Mouse (Mus musculus): Measurements from ENCODE around the gene Gm10203. TPM values are rescaled to one million over a fixed set of nuclear protein-coding genes. Genes with fewer than 3 reads are reported as not detected.
"Not testable (repeated sequence)": the region's sequence is repeated elsewhere in the genome, so short reads cannot be mapped to it uniquely, and the experiment has no call there.

Gm10203 gene
- polyA plus RNA-seq, 1 experiment from 2014 or later: not detected

DNA sequence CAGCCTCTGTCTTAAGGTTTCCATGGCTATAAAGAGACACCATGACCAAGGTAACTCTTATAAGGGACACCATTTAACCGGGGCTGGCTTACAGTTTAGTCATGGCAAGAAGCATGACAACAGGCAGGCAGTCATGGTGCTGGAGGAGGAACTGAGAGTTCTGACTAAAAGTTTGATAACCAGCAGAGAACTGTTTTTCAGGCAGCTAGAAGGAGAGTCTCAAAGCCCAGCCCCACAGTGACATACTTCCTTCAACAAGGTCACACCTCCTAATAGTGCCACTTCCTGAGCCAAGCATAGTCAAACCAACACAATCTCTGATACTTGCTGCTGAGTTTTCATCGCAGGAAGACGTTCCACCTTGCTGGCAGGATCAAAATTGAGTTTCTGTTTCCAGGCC is 9.0 kb downstream of the Gm10203 start:
- no peak for ATAC-seq
- peaks cover 18% of the 10 kb centered on the region; the same call in 1 of the 2 replicates for H3K4me1 ChIP-seq
- H3K4me2 ChIP-seq: no peak overlapping the region
- H3K4me3 ChIP-seq: no peak overlapping the region
- H3K9ac ChIP-seq: no peak overlapping the region
- H3K27ac ChIP-seq: no peak overlapping the region
- H3K36me3 ChIP-seq (ENCODE audit: poor library complexity, severe bottlenecking): no peaks in the 10 kb centered on the region
- 89% methylated on average over 3 of the region's 3 CpGs for WGBS
- H3K27me3 ChIP-seq: no peaks in the 10 kb centered on the region
- no peaks in the 10 kb centered on the region for H3K9me3 ChIP-seq (replicated peaks)

DNA sequence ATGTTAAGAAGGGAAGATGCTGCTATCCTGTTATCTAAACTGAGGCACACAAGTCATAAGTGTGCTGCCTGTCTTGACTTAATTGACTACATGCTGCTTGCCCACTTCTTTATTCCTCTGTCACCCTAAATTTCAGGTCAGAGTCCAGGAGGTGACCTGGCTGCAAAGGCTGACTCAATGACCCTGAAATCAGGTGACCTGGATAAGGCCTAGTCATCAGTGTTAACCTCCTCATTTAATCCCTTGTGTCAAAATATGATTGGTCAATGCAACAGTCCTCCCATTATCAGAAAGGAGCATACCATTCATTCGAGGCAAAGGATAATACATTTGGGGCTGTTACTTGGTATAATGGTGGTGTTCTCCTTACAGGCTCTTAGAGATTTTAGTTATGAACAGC is 9.5 kb downstream of the Gm10203 start, which contains the start of gene Etfbkmt:
Gene Etfbkmt (plus strand): TSS at position 379 of the 400 bp plus-strand sequence.
- no peaks in the 10 kb centered on the region for H3K27me3 ChIP-seq
- H3K4me2 ChIP-seq: no peak within 1 kb of the TSS
- no peak within 1 kb of the TSS for H3K9ac ChIP-seq
- H3K4me1 ChIP-seq: peaks cover 14% of the 10 kb centered on the region; the same call in 1 of the 2 replicates
- no peaks in the 10 kb centered on the region for H3K36me3 ChIP-seq (ENCODE audit: poor library complexity, severe bottlenecking)
- H3K4me3 ChIP-seq: no peak within 1 kb of the TSS
- H3K27ac ChIP-seq: no peak within 1 kb of the TSS
- 76% methylated on average over 1 of the region's 1 CpGs for WGBS
- no peaks in the 10 kb centered on the region for H3K9me3 ChIP-seq (replicated peaks)
- no peak for ATAC-seq

DNA sequence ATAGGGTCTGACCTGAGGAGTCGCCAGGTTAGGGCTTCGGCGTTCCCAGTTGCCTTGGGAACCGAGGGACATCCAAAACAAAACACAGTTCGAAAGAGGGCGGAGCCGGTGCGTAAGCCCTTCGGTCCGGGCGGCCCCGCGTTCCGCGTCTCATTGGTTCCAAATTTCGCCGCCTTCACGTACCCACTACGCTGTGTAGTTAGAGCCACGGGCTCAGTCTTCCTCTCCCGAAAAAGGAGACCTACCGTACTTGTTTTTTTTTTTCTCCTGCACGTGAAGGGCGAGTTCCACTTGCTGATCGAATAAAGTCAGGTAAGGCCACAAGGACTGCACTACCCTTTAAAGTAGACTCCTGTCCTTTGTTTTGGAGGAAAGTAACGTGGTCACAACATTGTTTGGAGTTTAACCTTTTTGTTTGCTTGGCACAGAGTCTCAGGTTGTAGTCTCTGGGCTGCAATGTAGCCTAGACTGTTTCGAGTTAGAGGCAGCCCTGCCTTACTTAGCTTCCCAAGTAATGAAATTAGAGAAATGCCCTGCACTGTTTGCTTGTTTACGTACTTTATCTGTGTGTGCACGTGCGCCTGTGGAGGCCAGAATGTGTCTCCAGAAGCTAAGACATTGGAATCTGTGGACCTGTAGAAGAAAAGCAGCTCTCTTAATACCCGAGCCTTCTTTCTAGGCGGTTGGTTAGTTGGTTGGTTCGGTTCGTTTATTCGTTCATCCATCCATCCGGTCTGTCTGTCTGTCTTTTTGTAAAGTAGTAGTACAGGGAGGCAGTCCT is 11.6 kb downstream of the Gm10203 start:
- 6% methylated on average over 36 of the region's 36 CpGs for WGBS
- Histone ChIP-seq H3K4me2 (peak overlapping the region; percentile 67), H3K27ac (no peak overlapping the region), H3K9me3 (replicated peaks) (no peaks in the 10 kb centered on the region), H3K36me3 (ENCODE audit: poor library complexity, severe bottlenecking) (0 out of 2 replicates have a peak, but pooled peaks cover 8% of the 10 kb centered on the region), H3K4me1 (peaks cover 14% of the 10 kb centered on the region; the same call in 1 of the 2 replicates), H3K27me3 (no peaks in the 10 kb centered on the region), H3K4me3 (peak overlapping the region; percentile 45), H3K9ac (peak overlapping the region; percentile 61)
- ATAC-seq: peak; percentile 96

DNA sequence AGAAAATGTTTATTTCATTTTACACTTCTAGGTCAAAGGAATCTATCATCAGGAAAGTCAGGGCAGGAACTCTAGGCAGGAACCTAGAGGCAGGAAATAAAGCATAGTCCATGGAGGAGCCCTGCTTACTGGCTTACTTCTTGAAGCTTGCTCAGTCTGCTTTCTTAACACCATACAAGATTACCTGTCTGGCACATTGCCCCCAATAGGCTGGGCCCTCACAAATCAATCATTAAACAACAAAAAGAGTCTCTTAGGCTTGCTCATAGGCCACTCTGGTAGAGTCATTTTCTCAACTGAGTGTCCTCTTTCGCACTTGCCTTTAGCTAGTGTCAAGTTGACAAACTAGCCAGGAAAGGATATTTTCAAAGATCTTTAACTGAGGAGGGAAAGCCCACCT is 15.2 kb downstream of the Gm10203 start:
- H3K9ac ChIP-seq: no peak overlapping the region
- H3K9me3 ChIP-seq (replicated peaks): no peaks in the 10 kb centered on the region
- no peak overlapping the region for H3K4me3 ChIP-seq
- ATAC-seq: no peak
- no peak overlapping the region for H3K4me2 ChIP-seq
- 97% methylated on average over 1 of the region's 1 CpGs for WGBS
- no peak overlapping the region for H3K27ac ChIP-seq
- 0 out of 2 replicates have a peak, but pooled peaks cover 8% of the 10 kb centered on the region for H3K36me3 ChIP-seq (ENCODE audit: poor library complexity, severe bottlenecking)
- H3K27me3 ChIP-seq: no peaks in the 10 kb centered on the region
- peaks cover 14% of the 10 kb centered on the region; the same call in 1 of the 2 replicates for H3K4me1 ChIP-seq

DNA sequence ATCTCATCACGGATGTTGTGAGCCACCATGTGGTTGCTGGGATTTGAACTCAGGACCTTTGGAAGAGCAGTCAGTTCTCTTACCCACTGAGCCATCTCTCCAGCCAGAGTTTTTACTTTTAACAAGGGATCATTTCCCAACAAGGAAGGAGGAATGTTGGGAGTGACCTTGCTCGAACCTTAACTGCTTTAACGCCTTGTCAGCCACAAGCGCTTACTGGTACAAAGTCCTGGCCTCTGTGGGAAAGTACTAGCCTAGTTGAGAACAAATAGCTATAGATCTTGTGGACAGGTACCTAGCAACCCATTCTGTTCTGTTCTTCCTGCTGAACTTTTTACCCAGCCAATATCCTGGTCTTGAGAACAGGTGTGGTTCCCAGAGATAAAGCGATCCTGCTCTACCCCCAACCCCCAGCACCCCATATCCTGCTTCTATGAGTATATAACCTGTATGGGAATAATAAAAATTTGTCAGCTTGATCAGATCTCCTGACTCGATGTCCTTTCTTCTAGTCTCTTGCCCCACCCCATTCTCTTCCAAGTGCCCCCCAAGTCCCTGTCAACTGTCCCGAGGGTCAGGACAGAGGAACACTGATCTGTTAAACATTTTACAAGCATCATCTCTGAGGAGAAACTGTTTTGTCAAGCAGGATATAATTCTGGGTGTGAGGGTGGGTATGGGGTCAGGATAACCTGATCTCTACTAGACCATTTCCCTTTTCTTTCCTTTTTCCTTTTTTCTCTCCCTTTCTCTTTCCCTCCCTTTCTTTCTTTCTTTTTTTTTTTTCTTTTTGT is 18.7 kb downstream of the Gm10203 start:
- WGBS: 89% methylated on average over 7 of the region's 7 CpGs
- Histone ChIP-seq H3K9ac (no peak overlapping the region), H3K9me3 (replicated peaks) (no peaks in the 10 kb centered on the region), H3K4me1 (no peaks in the 10 kb centered on the region), H3K27ac (no peak overlapping the region), H3K36me3 (ENCODE audit: poor library complexity, severe bottlenecking) (peaks cover 21% of the 10 kb centered on the region), H3K4me3 (no peak overlapping the region), H3K4me2 (no peak overlapping the region), H3K27me3 (no peaks in the 10 kb centered on the region)
- no peak for ATAC-seq

DNA sequence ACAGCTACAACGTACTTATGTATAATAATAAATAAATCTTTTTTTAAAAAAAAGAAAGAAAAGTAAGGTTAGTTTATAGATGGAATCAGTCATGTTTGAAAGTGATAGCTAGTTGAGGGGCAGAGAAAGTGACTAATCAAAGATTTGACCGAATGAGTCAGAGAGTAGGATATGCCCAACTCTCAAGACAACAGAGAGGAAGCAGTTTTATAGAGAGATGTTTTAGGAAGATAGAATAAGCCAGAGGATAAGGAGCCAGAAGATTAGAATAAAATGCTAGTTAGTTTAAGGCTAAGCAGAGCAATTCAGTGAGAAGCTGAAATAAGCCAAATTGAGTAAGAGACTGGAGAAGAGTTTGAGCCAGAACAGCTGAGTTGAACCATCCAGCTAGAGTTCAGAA is 22.1 kb downstream of the Gm10203 start:
- Histone ChIP-seq H3K27ac (no peak overlapping the region), H3K4me3 (no peak overlapping the region), H3K4me2 (no peak overlapping the region), H3K4me1 (peaks cover 11% of the 10 kb centered on the region), H3K9me3 (replicated peaks) (no peaks in the 10 kb centered on the region), H3K36me3 (ENCODE audit: poor library complexity, severe bottlenecking) (peaks cover 29% of the 10 kb centered on the region), H3K9ac (no peak overlapping the region), H3K27me3 (no peaks in the 10 kb centered on the region)
- ATAC-seq: no peak
- 95% methylated on average over 2 of the region's 2 CpGs for WGBS

DNA sequence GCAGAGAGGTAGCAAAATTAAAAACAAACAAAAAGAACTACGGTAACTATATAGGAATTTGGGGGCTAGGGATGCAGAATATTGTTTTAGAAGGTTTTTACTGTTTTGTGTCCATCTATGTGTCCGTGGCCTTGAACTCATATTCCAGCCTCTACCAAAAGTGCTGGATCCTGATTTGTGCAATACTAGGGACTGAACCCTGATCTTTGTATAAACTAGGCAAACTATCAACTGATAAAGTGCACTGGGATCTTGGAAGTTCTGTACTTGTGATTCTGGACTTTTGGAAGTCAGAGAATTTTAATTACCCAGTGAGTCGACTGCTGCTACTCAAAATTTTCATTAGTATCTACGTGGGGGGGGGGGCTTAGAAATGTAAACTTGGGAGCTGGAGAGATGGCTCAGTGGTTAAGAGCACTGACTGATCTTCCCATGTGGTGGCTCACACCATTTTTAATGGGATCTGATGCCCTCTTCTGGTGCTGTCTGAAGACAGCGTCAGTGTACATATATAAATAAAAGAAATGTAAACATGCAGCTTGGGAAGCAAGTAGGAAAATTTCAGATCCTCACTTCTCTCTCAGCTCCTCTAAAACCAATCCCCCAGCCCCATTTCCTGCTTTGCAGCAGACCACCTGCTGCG is 23.6 kb downstream of the Gm10203 start:
- Histone ChIP-seq H3K27me3 (no peaks in the 10 kb centered on the region), H3K27ac (no peak overlapping the region), H3K36me3 (ENCODE audit: poor library complexity, severe bottlenecking) (peaks cover 40% of the 10 kb centered on the region), H3K9ac (no peak overlapping the region), H3K4me3 (no peak overlapping the region), H3K9me3 (replicated peaks) (no peaks in the 10 kb centered on the region), H3K4me1 (peaks cover 11% of the 10 kb centered on the region), H3K4me2 (no peak overlapping the region)
- WGBS: 44% methylated on average over 6 of the region's 6 CpGs
- no peak for ATAC-seq

DNA sequence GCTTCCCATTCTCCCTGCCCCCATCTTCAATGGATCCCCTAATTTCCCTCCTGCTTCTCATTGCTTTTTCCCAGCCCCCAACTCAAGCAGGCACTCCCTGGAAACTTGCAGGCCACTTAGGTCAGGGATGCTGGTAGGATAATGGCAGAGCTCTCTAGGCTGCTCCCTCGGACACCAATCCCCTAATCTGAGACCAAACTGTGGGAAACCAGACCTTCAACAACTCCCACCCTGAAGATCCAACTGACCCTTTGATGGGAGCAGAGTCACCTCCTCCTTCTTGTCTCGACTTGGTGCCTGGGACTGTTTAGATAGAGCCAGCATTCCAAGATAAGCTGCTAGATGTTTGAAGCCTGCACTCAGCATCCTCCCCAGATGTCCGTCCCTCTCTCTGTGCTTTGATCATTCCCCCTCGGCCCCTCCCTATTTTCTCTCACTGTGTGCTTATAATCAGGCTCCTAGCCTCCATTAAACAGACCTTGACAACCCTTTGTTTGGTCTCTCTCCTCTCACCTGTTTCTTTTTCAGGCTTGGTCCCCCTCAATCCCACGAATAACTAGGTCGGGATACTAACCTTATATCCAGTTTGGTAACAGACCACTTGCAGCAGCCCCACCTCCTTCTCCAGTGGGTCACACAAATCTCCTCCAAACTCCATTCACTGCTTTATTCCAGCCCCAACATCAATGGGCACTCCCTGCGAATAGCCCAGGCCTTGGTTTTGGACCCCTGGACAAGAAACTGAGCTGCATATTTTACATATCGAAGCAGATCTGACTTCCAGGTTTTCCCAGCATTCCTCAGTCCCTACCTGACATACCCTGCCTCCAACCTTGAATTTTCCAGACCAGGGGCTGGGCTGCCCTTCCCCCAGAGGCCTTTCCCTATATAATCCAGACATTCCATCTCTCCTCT is 24.4 kb downstream of the Gm10203 start:
- H3K4me2 ChIP-seq: no peak overlapping the region
- peaks cover 11% of the 10 kb centered on the region for H3K4me1 ChIP-seq
- H3K4me3 ChIP-seq: no peak overlapping the region
- peaks cover 47% of the 10 kb centered on the region for H3K36me3 ChIP-seq (ENCODE audit: poor library complexity, severe bottlenecking)
- H3K9ac ChIP-seq: no peak overlapping the region
- peak; percentile 21; the same call in 1 of the 2 replicates for ATAC-seq
- H3K9me3 ChIP-seq (replicated peaks): no peaks in the 10 kb centered on the region
- no peaks in the 10 kb centered on the region for H3K27me3 ChIP-seq
- H3K27ac ChIP-seq: peak overlapping the region; percentile 14; the same call in 1 of the 2 replicates
- WGBS: 15% methylated on average over 8 of the region's 8 CpGs

DNA sequence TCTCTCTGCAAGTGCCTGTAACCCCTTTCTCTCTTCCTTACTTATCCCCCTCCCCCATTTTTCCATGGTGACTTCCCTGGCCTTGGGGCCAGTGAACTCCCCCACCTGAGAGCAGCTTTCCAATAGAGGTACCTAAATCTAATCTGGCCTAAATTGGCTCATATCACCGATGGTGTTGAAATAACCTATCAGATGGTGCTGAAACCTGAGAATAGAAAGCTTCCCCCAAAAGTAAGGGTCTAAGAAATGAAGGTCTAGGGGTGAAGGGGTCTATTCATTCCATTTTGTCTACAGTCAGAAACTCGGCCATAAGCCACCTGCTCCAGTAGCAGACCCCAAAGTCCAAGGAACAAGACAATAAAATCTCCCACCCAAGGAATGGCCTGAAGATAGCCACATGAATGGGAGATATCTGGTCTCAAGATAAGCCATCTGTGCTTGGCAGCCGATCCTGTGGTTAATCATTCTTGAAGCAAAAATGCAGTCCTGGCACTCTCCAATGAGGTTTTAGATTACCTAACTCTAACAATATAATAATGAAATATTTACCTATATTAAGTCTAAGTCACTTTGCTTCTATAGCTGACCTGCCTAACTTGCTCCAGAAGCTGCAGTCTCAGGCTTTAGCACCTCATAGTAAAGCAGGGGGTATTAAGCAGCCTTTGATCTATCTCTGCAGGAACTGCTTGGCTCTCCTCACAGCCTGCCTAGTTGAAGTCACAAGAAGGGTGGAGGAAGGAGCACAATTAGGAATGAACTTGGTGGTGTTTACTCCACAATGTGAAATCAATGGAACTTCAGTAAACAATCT is 25.3 kb downstream of the Gm10203 start:
- 76% methylated on average over 3 of the region's 3 CpGs for WGBS
- H3K4me1 ChIP-seq: peaks cover 11% of the 10 kb centered on the region
- no peak overlapping the region for H3K9ac ChIP-seq
- H3K4me2 ChIP-seq: no peak overlapping the region
- H3K4me3 ChIP-seq: no peak overlapping the region
- peaks cover 54% of the 10 kb centered on the region for H3K36me3 ChIP-seq (ENCODE audit: poor library complexity, severe bottlenecking)
- H3K9me3 ChIP-seq (replicated peaks): no peaks in the 10 kb centered on the region
- no peaks in the 10 kb centered on the region for H3K27me3 ChIP-seq
- H3K27ac ChIP-seq: no peak overlapping the region
- ATAC-seq: no peak

DNA sequence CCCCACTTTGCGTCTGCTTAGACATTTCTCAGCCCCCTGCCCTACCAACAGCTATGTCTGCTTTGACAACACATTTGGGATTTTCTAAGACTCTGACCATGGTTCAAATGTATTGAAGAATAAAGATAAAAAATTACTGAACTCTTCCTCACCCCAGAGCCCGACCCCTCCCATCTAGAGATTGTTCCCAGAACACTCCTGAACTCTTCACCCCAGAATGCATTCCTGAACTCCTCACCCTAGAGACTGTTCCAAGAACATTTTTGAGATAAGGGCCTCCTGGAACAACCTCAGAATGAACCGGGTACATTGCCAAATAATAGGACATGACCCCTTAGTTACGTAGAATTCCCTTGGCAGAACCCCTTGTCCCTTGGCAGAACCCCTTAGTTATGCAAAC is 37.1 kb downstream of the Gm10203 start:
- peaks cover 58% of the 10 kb centered on the region for H3K36me3 ChIP-seq (ENCODE audit: poor library complexity, severe bottlenecking)
- not testable (repeated sequence) for H3K27ac ChIP-seq
- 98% methylated on average over 3 of the region's 4 CpGs for WGBS

More for the DNA sequence above, 37.1 kb downstream of the Gm10203 start:
- H3K4me1 ChIP-seq; H3K27me3 ChIP-seq; H3K9me3 ChIP-seq (replicated peaks); ATAC-seq; H3K9ac ChIP-seq; H3K4me2 ChIP-seq; H3K4me3 ChIP-seq: not testable (repeated sequence)

All from forebrain, embryonic 13.5 days (tissue).